Mouse (Mus musculus) kidney, embryonic 15.5 days (tissue): Measurements from ENCODE around the gene Spryd4. TPM values are rescaled to one million over a fixed set of nuclear protein-coding genes. Genes with fewer than 3 reads are reported as not detected.
"Not testable (repeated sequence)": the region's sequence is repeated elsewhere in the genome, so short reads cannot be mapped to it uniquely, and the experiment has no call there.

Experiments used
- ATAC-seq: fragments of 200-750 bp; cut with Nextera tagmentation; replicated peaks from 2 replicates; pipeline ENCODE4 v1.8.0; 2017; ENCODE audit warnings: moderate TSS enrichment; ENCODE audit not compliant: low FRiP score
- H3K27ac ChIP-seq: fragments of 300-500 bp; sonication (generic); 2 replicates; pipeline ENCODE4 v1.5.1; 2015; ENCODE audit warnings: mild to moderate bottlenecking, inconsistent platforms
- H3K27me3 ChIP-seq: fragments of 300-500 bp; sonication (generic); 2 replicates; pipeline ENCODE4 v1.6.1; 2015; ENCODE audit warnings: inconsistent platforms
- H3K36me3 ChIP-seq: fragments of 300-500 bp; sonication (generic); 2 replicates; pipeline ENCODE4 v1.6.1; 2015; ENCODE audit warnings: inconsistent platforms
- H3K4me1 ChIP-seq: fragments of 300-500 bp; sonication (generic); 2 replicates; pipeline ENCODE4 v1.6.1; 2015; ENCODE audit warnings: inconsistent platforms
- H3K4me2 ChIP-seq: fragments of 300-500 bp; sonication (generic); 2 replicates; pipeline ENCODE4 v1.6.1; 2015; ENCODE audit warnings: moderate library complexity, mild to moderate bottlenecking, inconsistent platforms
- H3K4me3 ChIP-seq: fragments of 300-500 bp; sonication (generic); replicated peaks from 2 replicates; pipeline ENCODE4 v1.5.1; 2015; ENCODE audit warnings: mild to moderate bottlenecking, inconsistent platforms
- H3K9ac ChIP-seq: fragments of 300-500 bp; sonication (generic); 2 replicates; pipeline ENCODE4 v1.6.1; 2015; ENCODE audit warnings: mild to moderate bottlenecking, inconsistent platforms
- H3K9me3 ChIP-seq: fragments of 300-500 bp; sonication (generic); replicated peaks from 2 replicates; pipeline ENCODE4 v1.6.1; 2016; ENCODE audit warnings: inconsistent platforms
- WGBS: fragments of 180-500 bp; shearing (Covaris S2); methylation state at CpG from one replicate; pipeline ENCODE4 v1.1.7; 2015; ENCODE audit warnings: mixed read lengths; 5-methylcytosine and 5-hydroxymethylcytosine counted together
- polyA plus RNA-seq: library from polyadenylated mRNA; unstranded; fragments of >200 nt; fragmentation: Nextera tagmentation; extraction: Ambion mirVana; gene quantifications from 2 replicates; pipeline ENCODE4 v1.2.1, GENCODE M21; 2015

Gene Spryd4
- 32.8 and 34.3 TPM in 2 replicates for polyA plus RNA-seq

DNA sequence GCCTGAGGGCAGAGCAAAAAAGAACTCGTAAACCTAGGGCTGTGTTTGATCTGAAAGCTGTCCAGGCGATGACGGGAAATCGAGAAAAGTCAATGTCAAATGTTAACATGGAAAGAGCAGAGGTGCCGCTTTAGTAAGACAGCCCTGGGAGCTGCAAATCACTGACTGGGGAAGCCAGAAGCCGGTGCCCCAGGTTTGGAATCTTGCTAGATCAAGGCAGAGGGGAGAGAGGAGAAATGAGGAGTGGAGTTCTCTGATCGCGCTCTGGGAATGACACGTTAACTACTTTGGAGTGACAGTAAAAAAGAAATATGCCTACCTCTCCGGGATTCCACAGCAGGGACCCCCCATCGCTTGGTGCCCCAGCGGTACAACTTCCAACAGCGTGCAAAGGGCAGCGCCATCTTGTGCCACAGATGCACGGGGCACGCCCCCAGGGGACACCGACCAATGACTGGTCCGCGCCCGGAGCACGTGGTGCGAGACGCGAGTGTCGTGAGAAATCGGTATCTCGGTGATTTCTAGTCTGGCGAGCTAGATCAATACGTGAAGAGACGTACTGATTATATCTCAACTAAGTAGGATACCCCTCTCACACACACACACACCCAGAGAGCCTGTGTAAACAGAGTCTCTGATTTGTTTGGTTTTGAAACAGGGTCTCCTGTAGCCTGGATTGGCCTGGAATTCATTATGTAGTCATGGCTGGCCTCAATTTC, at the start of gene Spryd4:
Gene Spryd4 (minus strand): TSS at position 418 of the 719 bp plus-strand sequence.
- WGBS, result under 1% methylated on average over 30 of the region's 30 CpGs
- H3K27ac ChIP-seq, result peak within 1 kb of the TSS; percentile 72

DNA sequence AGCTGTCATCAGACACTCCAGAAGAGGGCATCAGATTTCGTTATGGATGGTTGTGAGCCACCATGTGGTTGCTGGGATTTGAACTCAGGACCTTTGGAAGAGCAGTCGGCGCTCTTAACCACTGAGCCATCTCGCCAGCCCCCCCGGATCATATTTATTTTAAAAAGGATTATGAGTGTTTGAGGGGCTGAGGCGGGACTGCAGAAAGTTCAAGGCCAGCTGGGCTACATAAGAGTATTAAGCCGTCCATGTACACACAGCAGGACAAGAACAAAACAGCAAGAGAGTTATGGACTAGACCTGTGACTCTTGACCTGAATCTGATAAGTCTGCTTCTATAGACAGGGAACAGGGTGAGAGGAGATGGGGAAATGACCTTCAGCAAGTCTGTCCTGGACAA, 48.8 kb upstream of the Spryd4 start:
- 75% methylated on average over 7 of the region's 7 CpGs for WGBS
- H3K4me1 ChIP-seq, result not testable (repeated sequence)

More for the DNA sequence above, at the start of gene Spryd4:
- H3K9me3 ChIP-seq, result no peaks in the 10 kb centered on the region
- peak within 1 kb of the TSS; percentile 73 for H3K4me3 ChIP-seq
- ATAC-seq, result peak; percentile 91
- peaks cover 11% of the 10 kb centered on the region; the same call in 1 of the 2 replicates for H3K27me3 ChIP-seq
- H3K4me1 ChIP-seq, result peaks cover 22% of the 10 kb centered on the region
- peak within 1 kb of the TSS; percentile 83 for H3K4me2 ChIP-seq
- peak within 1 kb of the TSS; percentile 64 for H3K9ac ChIP-seq
- peaks cover 22% of the 10 kb centered on the region for H3K36me3 ChIP-seq

DNA sequence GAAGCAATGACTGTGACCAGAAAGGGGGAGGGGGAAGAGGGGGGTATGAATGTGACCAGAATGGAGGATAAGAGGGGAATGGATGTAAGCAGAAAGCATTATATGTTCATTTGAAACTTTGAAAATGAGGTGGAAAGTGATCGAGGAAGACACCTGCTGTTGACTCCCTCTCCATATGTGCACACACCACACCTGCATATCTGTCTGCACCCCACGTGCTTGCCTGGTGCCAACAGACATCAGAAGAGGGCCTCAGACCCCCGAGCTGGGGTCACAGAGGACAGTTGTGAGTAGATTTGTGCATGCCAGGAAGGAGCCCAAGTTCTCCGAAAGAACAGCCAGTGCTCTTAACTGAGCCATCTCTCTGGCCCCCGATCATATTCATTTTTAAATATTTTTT, 48.3 kb upstream of the Spryd4 start:
- Histone ChIP-seq H3K4me1 (no peaks in the 10 kb centered on the region), H3K4me2 (no peak overlapping the region), H3K27ac (no peak overlapping the region), H3K9me3 (no peaks in the 10 kb centered on the region), H3K4me3 (no peak overlapping the region), H3K36me3 (no peaks in the 10 kb centered on the region), H3K9ac (no peak overlapping the region), H3K27me3 (no peaks in the 10 kb centered on the region)
- 88% methylated on average over 5 of the region's 5 CpGs for WGBS
- no peak for ATAC-seq

More for the DNA sequence above, 48.8 kb upstream of the Spryd4 start:
- H3K4me3 ChIP-seq, ATAC-seq, H3K9me3 ChIP-seq, H3K4me2 ChIP-seq, H3K27me3 ChIP-seq, H3K36me3 ChIP-seq, H3K9ac ChIP-seq, H3K27ac ChIP-seq: not testable (repeated sequence)

DNA sequence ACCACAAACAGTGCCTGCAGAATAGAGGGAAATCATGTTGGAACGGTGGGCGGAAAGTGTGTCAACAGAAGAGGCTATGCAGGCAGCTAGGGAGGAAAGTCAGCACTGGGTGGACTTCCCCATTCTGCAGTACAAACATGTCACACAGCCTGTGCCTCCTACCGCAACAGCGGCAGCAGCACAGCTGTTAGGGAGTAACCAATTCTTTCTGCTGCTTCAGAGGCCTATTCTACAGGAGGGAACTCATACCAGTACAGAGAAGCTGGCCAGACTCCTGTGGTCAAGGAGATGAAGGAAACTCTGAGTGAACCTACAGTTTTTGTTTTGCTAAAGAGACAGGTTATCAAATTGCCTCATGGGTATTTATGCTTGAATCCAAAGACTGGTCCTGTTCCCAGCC, 47.3 kb upstream of the Spryd4 start:
- H3K4me1 ChIP-seq, result no peaks in the 10 kb centered on the region
- ATAC-seq, result no peak
- H3K27ac ChIP-seq, result no peak overlapping the region
- H3K4me3 ChIP-seq, result no peak overlapping the region
- H3K4me2 ChIP-seq, result no peak overlapping the region
- H3K36me3 ChIP-seq, result no peaks in the 10 kb centered on the region
- 79% methylated on average over 4 of the region's 4 CpGs for WGBS
- H3K9me3 ChIP-seq, result no peaks in the 10 kb centered on the region
- no peak overlapping the region for H3K9ac ChIP-seq
- no peaks in the 10 kb centered on the region for H3K27me3 ChIP-seq

DNA sequence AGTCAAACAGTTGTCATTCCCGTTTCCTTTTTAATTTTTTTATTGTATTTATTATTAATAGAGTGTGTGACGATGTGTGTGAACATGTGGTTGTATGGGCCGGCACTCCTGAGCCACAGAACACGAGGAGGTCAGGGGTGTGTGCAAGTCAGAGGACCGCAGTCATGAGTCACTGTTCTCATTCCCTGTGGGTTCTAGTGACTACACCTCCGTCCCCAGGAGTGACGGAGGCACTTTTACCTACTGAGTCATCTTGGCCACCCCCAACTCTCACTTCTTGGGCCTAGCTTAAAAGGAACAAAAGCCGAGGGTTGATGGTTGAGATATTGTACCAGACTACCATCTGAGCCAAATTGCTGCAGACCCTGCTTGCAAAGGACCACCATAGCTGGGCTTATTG, 44.7 kb upstream of the Spryd4 start:
- no peaks in the 10 kb centered on the region for H3K4me1 ChIP-seq
- H3K36me3 ChIP-seq, result peaks cover 21% of the 10 kb centered on the region
- no peaks in the 10 kb centered on the region for H3K9me3 ChIP-seq
- WGBS, result 76% methylated on average over 8 of the region's 8 CpGs
- H3K27me3 ChIP-seq, result no peaks in the 10 kb centered on the region
- H3K27ac ChIP-seq, result no peak overlapping the region
- no peak overlapping the region for H3K4me2 ChIP-seq
- no peak for ATAC-seq
- H3K4me3 ChIP-seq, result no peak overlapping the region
- H3K9ac ChIP-seq, result no peak overlapping the region

DNA sequence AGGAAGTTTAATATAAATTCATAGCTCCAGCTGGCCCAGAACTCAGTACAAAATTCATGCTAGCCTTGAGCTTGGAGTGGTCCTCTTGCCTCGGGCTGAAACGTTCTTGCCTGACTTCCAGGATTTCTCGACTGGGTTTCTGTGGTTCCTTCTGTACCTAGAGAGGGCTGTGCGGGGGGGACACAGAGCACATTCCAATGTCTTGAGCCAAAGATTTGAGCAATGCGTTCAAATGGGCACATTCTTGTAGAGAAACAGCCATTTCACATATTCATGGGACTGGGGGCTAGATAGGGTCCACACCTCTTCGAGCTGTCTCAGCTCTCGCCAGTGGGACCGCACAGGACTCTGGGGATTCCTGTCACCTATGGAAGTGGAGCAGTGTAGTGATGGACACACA, 44.3 kb upstream of the Spryd4 start:
- H3K36me3 ChIP-seq, result peaks cover 25% of the 10 kb centered on the region
- no peak overlapping the region for H3K4me3 ChIP-seq
- H3K27ac ChIP-seq, result no peak overlapping the region
- no peak overlapping the region for H3K9ac ChIP-seq
- H3K9me3 ChIP-seq, result no peaks in the 10 kb centered on the region
- no peaks in the 10 kb centered on the region for H3K4me1 ChIP-seq
- H3K27me3 ChIP-seq, result no peaks in the 10 kb centered on the region
- no peak for ATAC-seq
- no peak overlapping the region for H3K4me2 ChIP-seq
- 85% methylated on average over 8 of the region's 8 CpGs for WGBS

DNA sequence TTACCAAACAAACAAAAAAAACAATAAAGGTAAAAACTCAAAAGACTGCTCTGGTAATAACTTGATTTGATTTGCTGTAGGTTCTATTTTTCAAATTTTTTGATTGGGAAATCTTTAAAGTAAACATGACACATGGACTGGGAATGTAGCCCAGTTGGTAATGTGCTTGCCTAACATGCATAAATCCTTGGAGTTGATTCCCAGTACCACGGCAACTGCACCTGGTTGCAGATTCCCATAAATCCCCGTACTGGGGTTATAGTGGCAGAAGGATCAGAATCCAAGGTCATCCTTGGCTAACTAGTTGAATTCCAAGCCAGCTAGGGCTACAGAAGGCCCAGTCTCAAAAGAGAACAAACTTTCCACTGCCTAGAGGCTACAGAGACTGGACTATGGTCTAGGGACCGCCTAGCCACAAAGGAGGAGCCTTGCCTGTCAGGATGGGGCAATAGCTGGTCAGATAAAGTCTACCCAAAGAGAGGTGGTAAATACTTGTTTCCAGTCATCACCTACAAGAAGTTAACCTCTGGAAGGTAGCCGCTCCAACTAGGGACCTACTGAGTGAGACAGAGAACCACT, 42.2 kb upstream of the Spryd4 start, which contains the start of gene Apon:
Gene Apon (plus strand): TSS at position 420 of the 579 bp plus-strand sequence.
- no peak for ATAC-seq
- Histone ChIP-seq H3K4me2 (no peak within 1 kb of the TSS), H3K27me3 (no peaks in the 10 kb centered on the region), H3K9me3 (no peaks in the 10 kb centered on the region), H3K27ac (no peak within 1 kb of the TSS), H3K9ac (no peak within 1 kb of the TSS), H3K4me3 (no peak within 1 kb of the TSS), H3K4me1 (no peaks in the 10 kb centered on the region), H3K36me3 (peaks cover 47% of the 10 kb centered on the region)
- 80% methylated on average over 4 of the region's 4 CpGs for WGBS

DNA sequence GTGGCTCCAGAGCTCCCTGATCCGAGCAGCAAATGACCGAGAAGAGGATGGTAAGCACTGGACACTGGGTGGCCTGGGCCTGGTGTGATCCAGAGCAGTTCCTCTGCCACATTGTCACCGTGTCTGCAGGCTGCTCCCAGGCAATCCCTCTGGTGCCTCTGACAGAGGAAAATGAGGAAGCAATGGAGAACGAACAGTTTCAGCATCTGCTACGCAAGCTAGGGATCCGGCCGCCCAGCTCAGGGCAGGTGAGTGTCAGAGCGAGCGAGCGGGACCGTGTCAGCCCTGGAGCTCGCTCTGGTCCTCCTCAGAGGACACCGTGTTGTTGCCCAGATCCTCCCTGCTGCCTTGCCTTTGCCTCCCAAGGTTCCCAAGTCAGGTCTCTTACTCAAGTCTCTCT, 39.0 kb upstream of the Spryd4 start:
- Histone ChIP-seq H3K27ac (no peak overlapping the region), H3K36me3 (peaks cover 79% of the 10 kb centered on the region), H3K4me3 (no peak overlapping the region), H3K27me3 (no peaks in the 10 kb centered on the region), H3K4me2 (no peak overlapping the region), H3K4me1 (no peaks in the 10 kb centered on the region), H3K9ac (no peak overlapping the region), H3K9me3 (no peaks in the 10 kb centered on the region)
- WGBS, result 92% methylated on average over 13 of the region's 13 CpGs
- ATAC-seq, result no peak

DNA sequence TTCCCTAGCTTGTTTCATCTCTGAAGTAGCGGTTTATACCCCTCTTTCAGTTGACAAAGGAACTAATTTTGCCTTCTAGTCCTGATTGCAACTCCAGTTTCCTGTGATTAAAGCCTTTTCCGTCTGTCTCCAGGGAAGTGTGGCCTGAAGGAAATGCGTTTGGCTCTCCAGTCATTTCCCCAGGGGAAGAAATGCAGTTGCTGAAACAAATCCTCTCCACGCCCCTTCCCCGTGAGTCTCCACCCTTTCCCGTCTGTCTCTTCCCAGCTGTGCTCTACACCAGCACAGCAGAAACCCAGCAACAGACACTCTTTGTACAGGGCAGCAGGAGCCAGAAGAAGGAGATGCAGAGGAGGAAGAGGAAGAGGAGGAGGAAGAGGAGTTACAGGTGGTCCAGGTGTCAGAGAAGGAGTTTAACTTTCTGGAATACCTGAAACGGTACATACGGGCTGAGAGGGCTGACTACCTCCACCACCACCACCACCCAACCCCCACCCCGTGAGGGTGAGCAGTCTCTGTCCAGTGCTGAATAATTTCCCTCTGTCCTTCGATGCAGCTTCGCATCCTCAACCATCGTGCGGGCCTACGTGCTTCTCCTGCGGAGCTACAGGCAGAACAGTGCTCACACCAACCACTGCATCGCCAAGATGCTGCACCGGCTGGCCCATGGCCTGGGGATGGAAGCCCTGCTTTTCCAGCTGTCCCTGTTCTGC, 35.6 kb upstream of the Spryd4 start:
- Histone ChIP-seq H3K27ac (peak overlapping the region; percentile 81), H3K4me2 (peak overlapping the region; percentile 35), H3K9me3 (no peaks in the 10 kb centered on the region), H3K9ac (no peak overlapping the region), H3K36me3 (peaks cover 100% of the 10 kb centered on the region), H3K4me3 (peak overlapping the region; percentile 16; the same call in 1 of the 2 replicates), H3K27me3 (no peaks in the 10 kb centered on the region), H3K4me1 (no peaks in the 10 kb centered on the region)
- ATAC-seq, result 0 out of 2 replicates have a peak, but pooled peaks have one; percentile 25
- 78% methylated on average over 17 of the region's 17 CpGs for WGBS

DNA sequence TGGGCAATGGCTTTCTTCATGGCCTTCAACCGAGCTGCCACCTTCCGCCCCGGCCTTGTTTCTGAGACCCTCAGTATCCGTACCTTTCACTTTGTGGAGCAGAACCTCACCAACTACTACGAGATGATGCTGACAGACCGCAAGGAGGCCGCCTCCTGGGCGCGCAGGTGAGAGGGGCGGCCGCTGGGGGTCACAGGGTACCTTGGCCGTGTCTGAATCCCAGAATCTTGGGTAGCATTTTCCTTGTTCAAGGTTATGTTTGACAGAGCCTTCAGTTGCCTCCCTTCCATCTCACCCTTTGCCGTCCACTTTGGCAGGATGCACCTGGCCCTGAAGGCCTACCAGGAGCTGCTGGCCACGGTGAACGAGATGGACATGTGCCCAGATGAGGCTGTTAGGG, 32.5 kb upstream of the Spryd4 start:
- no peak overlapping the region for H3K9ac ChIP-seq
- H3K27me3 ChIP-seq, result no peaks in the 10 kb centered on the region
- no peaks in the 10 kb centered on the region for H3K4me1 ChIP-seq
- no peak overlapping the region for H3K27ac ChIP-seq
- 96% methylated on average over 15 of the region's 15 CpGs for WGBS
- H3K4me2 ChIP-seq, result no peak overlapping the region
- peaks cover 96% of the 10 kb centered on the region for H3K36me3 ChIP-seq
- no peak overlapping the region for H3K4me3 ChIP-seq
- H3K9me3 ChIP-seq, result no peaks in the 10 kb centered on the region
- ATAC-seq, result no peak

DNA sequence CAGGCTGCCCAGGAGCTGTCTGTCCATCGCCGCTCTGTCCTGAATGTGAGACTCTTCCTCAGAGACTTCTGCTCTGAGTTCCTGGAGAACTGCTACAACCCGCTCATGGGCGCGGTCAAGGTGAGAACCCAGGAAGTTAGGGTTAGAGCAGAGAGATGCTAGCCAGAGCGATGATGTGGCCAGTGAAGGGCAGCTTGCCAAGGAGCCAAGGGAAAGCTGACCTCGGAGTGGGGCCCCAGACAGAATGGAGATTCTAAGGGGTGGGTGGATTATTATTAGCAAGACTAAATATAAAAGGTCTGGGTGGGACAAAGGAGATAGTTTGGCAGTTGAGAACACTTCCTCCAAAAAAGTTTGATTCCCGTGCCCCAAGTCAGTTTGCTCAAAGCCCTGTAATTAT, 31.6 kb upstream of the Spryd4 start:
- Histone ChIP-seq H3K9me3 (no peaks in the 10 kb centered on the region), H3K9ac (no peak overlapping the region), H3K27ac (no peak overlapping the region), H3K4me3 (no peak overlapping the region), H3K4me2 (no peak overlapping the region), H3K4me1 (no peaks in the 10 kb centered on the region), H3K36me3 (peaks cover 87% of the 10 kb centered on the region), H3K27me3 (no peaks in the 10 kb centered on the region)
- ATAC-seq, result no peak
- 95% methylated on average over 8 of the region's 8 CpGs for WGBS

DNA sequence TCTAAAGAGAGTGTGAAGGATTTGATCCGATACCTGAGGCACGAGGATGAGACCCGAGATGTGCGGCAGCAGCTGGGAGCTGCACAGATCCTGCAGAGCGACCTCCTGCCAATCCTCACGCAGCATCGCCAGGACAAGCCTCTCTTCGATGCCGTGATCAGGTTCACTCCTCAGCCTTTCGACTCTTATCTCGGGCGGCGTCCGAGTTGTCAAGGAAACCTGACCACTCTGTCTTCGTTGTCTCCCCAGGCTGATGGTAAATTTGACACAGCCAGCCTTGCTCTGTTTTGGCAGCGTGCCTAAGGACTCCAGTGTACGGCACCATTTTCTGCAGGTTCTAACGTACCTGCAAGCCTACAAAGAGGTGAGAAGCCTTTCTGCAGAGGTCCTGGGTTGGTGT, 28.5 kb upstream of the Spryd4 start:
- no peak for ATAC-seq
- no peak overlapping the region for H3K4me2 ChIP-seq
- H3K4me3 ChIP-seq, result no peak overlapping the region
- no peaks in the 10 kb centered on the region for H3K9me3 ChIP-seq
- no peak overlapping the region for H3K9ac ChIP-seq
- H3K27me3 ChIP-seq, result no peaks in the 10 kb centered on the region
- WGBS, result 92% methylated on average over 18 of the region's 18 CpGs
- H3K27ac ChIP-seq, result no peak overlapping the region
- peaks cover 6% of the 10 kb centered on the region; the same call in 1 of the 2 replicates for H3K4me1 ChIP-seq
- H3K36me3 ChIP-seq, result peaks cover 56% of the 10 kb centered on the region
